In genomic region chr11:83271151-83271950, GRCm38 (mm10) we compare ENCODE assay signal across 9 mouse cellular contexts. TPM values are rescaled to one million over a fixed set of nuclear protein-coding genes. Genes with fewer than 3 reads are reported as not detected.
DNase-seq lines count a peak whose midpoint lies in the region; ATAC-seq and TF ChIP-seq lines count a peak whose summit lies in the region.
"Had no signal": no experiment of that assay in that cellular context is flagged by ENCODE, and none has a peak within 500 bp of the region (broad histone marks: within the 10 kb centered on the region; RNA-seq: fewer than 3 reads in every experiment).

No protein-coding gene starts in this region.

- DNase-seq in CD4-positive helper T cell, adult 2 months (ENCODE audit: low read depth, low spot score), result peak; percentile 88
- peak; percentile 95 for DNase-seq in brain, embryonic 14.5 days (ENCODE audit: low read depth)
- DNase-seq in kidney, postnatal 10 days, result peak; percentile 87
- peak; percentile 89 to 90 for DNase-seq in natural killer cell, adult 2 months (ENCODE audit: low spot score in 2 of 2)

- H3K4me2 ChIP-seq in heart, embryonic 13.5 days, result peak overlapping the region; percentile 69
- H3K4me2 ChIP-seq in liver, embryonic 12.5 days, result peak overlapping the region; percentile 68
- H3K4me2 ChIP-seq in stomach, embryonic 15.5 days, result peak overlapping the region; percentile 75

- H3K27me3 ChIP-seq in heart, embryonic 13.5 days (replicated peaks), result no peaks in the 10 kb centered on the region
- H3K27me3 ChIP-seq in liver, embryonic 12.5 days (replicated peaks), result peaks cover 16% of the 10 kb centered on the region
- H3K27me3 ChIP-seq in stomach, embryonic 15.5 days (replicated peaks), result no peaks in the 10 kb centered on the region

- H3K4me3 ChIP-seq in heart, embryonic 13.5 days, result peak overlapping the region; percentile 67
- H3K4me3 ChIP-seq in liver, embryonic 12.5 days, result peak overlapping the region; percentile 59
- peak overlapping the region; percentile 56 for H3K4me3 ChIP-seq in stomach, embryonic 15.5 days (replicated peaks)

- H3K27ac ChIP-seq in heart, embryonic 13.5 days (replicated peaks), result peak overlapping the region; percentile 70
- H3K27ac ChIP-seq in liver, embryonic 12.5 days, result peak overlapping the region; percentile 81
- H3K27ac ChIP-seq in stomach, embryonic 15.5 days, result peak overlapping the region; percentile 77

- no peaks in the 10 kb centered on the region for H3K9me3 ChIP-seq in heart, embryonic 13.5 days
- H3K9me3 ChIP-seq in liver, embryonic 12.5 days (replicated peaks), result no peaks in the 10 kb centered on the region
- H3K9me3 ChIP-seq in stomach, embryonic 15.5 days, result no peaks in the 10 kb centered on the region

- under 1% methylated on average over 26 of the region's 26 CpGs for WGBS in heart, embryonic 13.5 days
- under 1% methylated on average over 26 of the region's 26 CpGs for WGBS in liver, embryonic 12.5 days (ENCODE audit: insufficient replicate concordance)
- under 1% methylated on average over 26 of the region's 26 CpGs for WGBS in stomach, embryonic 15.5 days

- H3K36me3 ChIP-seq in heart, embryonic 13.5 days, result no peaks in the 10 kb centered on the region
- peaks cover 13% of the 10 kb centered on the region; the same call in 1 of the 2 replicates for H3K36me3 ChIP-seq in liver, embryonic 12.5 days
- H3K36me3 ChIP-seq in stomach, embryonic 15.5 days, result no peaks in the 10 kb centered on the region

- peak; percentile 57; the same call in 1 of the 2 replicates for TF ChIP-seq POLR2A in brain, embryonic 14.5 days (IDR thresholded peaks at IDR 0.05; ENCODE audit: borderline replicate concordance, extremely low read depth, insufficient read depth, insufficient read length, poor library complexity, severe bottlenecking)

- ATAC-seq in erythroid progenitor cell, adult 5-6 weeks (replicated peaks; ENCODE audit: low FRiP score, poor library complexity, severe bottlenecking), result peak; percentile 85
- peak; percentile 70 for ATAC-seq in heart, embryonic 13.5 days (ENCODE audit: extremely low read depth, insufficient number of reproducible peaks, low FRiP score, low TSS enrichment)
- peak; percentile 90 for ATAC-seq in liver, embryonic 12.5 days
- peak; percentile 88 for ATAC-seq in stomach, embryonic 15.5 days (ENCODE audit: insufficient read depth, low FRiP score, low read depth)

- peak overlapping the region; percentile 83 for H3K9ac ChIP-seq in heart, embryonic 13.5 days
- peak overlapping the region; percentile 66 for H3K9ac ChIP-seq in liver, embryonic 12.5 days
- peak overlapping the region; percentile 32 for H3K9ac ChIP-seq in stomach, embryonic 15.5 days

- no peak for TF ChIP-seq CTCF in brain, embryonic 14.5 days (IDR thresholded peaks at IDR 0.05; ENCODE audit: borderline replicate concordance, extremely low read depth, insufficient read depth, insufficient read length)

- peaks cover 3% of the 10 kb centered on the region; the same call in 1 of the 2 replicates for H3K4me1 ChIP-seq in heart, embryonic 13.5 days
- H3K4me1 ChIP-seq in liver, embryonic 12.5 days, result peaks cover 19% of the 10 kb centered on the region
- H3K4me1 ChIP-seq in stomach, embryonic 15.5 days, result no peaks in the 10 kb centered on the region

RNA-seq across cellular contexts. Expression of gene Slfn14, which starts 15.2 kb away (rescaled TPM):
- 0.05 and 0.09 TPM in 2 replicates for polyA plus RNA-seq in brain, embryonic 14.5 days (2012; rRNA removed)
- 86.4 and 88.3 TPM in 2 replicates for total RNA-seq in erythroid progenitor cell, adult 5-6 weeks (2015; ENCODE audit: low replicate concordance)
- total RNA-seq in erythroid progenitor cell, adult 5-6 weeks (2017; ENCODE audit: low replicate concordance), result 93.6 and 106 TPM in 2 replicates
- polyA plus RNA-seq in heart, embryonic 13.5 days (2015; fragmentation: Nextera tagmentation; extraction: Ambion mirVana), result 0.84 and 0.88 TPM in 2 replicates
- 14.5 and 15.6 TPM in 2 replicates for polyA plus RNA-seq in liver, embryonic 12.5 days (2016; fragmentation: Nextera tagmentation; extraction: Ambion mirVana)
- 1.1 and 2.6 TPM in 2 replicates for polyA plus RNA-seq in stomach, embryonic 15.5 days (2015; fragmentation: Nextera tagmentation; extraction: Ambion mirVana)
- polyA plus RNA-seq: gonadal fat pad, adult 2 months had no signal

RNA-seq across cellular contexts. Expression of gene Ap2b1, which starts 27.5 kb away (rescaled TPM):
- 83.2 and 149 TPM in 2 replicates for polyA plus RNA-seq in brain, embryonic 14.5 days (2012; rRNA removed)
- 42.3 and 43.6 TPM in 2 replicates for total RNA-seq in erythroid progenitor cell, adult 5-6 weeks (2015; ENCODE audit: low replicate concordance)
- total RNA-seq in erythroid progenitor cell, adult 5-6 weeks (2017; ENCODE audit: low replicate concordance), result 49.8 and 49.9 TPM in 2 replicates
- 36.2 and 37.2 TPM in 2 replicates for polyA plus RNA-seq in heart, embryonic 13.5 days (2015; fragmentation: Nextera tagmentation; extraction: Ambion mirVana)
- polyA plus RNA-seq in liver, embryonic 12.5 days (2016; fragmentation: Nextera tagmentation; extraction: Ambion mirVana), result 32.8 and 33.4 TPM in 2 replicates
- 42.3 and 53.0 TPM in 2 replicates for polyA plus RNA-seq in stomach, embryonic 15.5 days (2015; fragmentation: Nextera tagmentation; extraction: Ambion mirVana)

RNA-seq across cellular contexts. Expression of gene Pex12, which starts 31.0 kb away (rescaled TPM):
- polyA plus RNA-seq in brain, embryonic 14.5 days (2012; rRNA removed), result 13.6 and 13.7 TPM in 2 replicates
- total RNA-seq in erythroid progenitor cell, adult 5-6 weeks (2015; ENCODE audit: low replicate concordance), result 1.1 and 2.5 TPM in 2 replicates
- 2.2 TPM in 1 of 2 replicates, not detected in the other for total RNA-seq in erythroid progenitor cell, adult 5-6 weeks (2017; ENCODE audit: low replicate concordance)
- 8.5 and 8.6 TPM in 2 replicates for polyA plus RNA-seq in heart, embryonic 13.5 days (2015; fragmentation: Nextera tagmentation; extraction: Ambion mirVana)
- polyA plus RNA-seq in liver, embryonic 12.5 days (2016; fragmentation: Nextera tagmentation; extraction: Ambion mirVana), result 8.2 and 8.3 TPM in 2 replicates
- 14.0 TPM in 2 replicates for polyA plus RNA-seq in stomach, embryonic 15.5 days (2015; fragmentation: Nextera tagmentation; extraction: Ambion mirVana)

Comparison
In these comparisons a context has a peak if more than half of its experiments do, and no peak if none do; other contexts are left out.
1. Peak in every context shown above with its lines: DNase-seq, ATAC-seq, H3K4me3 ChIP-seq and H3K27ac ChIP-seq.
2. H3K9ac ChIP-seq: peak in every context shown above with its lines; median percentile 83 in heart, embryonic 13.5 days; 66 in liver, embryonic 12.5 days; 32 in stomach, embryonic 15.5 days.